Mouse (Mus musculus) G1E (cell line): ENCODE results near the gene Zc3hc1.

ENCODE experiments used
- CTCF ChIP-seq: IDR thresholded peaks from 2 replicates; pipeline ENCODE4 v1.5.1; 2012; ENCODE audit warnings: low read depth, low read length, inconsistent platforms, mixed read lengths
- GATA1 ChIP-seq: IDR thresholded peaks from 2 replicates; pipeline ENCODE4 v1.6.1; 2012; ENCODE audit warnings: borderline replicate concordance, low read length, inconsistent platforms, mixed read lengths
- GATA2 ChIP-seq: IDR thresholded peaks from 2 replicates; pipeline ENCODE4 v1.6.1; 2012; ENCODE audit warnings: low read depth, low read length, inconsistent platforms, borderline replicate concordance
- TAL1 ChIP-seq: conservative IDR thresholded peaks from 2 replicates; pipeline ENCODE4 v1.6.1; 2012; ENCODE audit warnings: low read depth, low read length, inconsistent platforms, mixed read lengths

GRCm38 (mm10) chr6:30437054-30437453, 46.2 kb upstream of the Zc3hc1 start:
- TF ChIP-seq CTCF, result no peak
- TF ChIP-seq GATA1, result no peak
- no peak for TF ChIP-seq TAL1
- no peak for TF ChIP-seq GATA2
